Mouse (Mus musculus) heart, postnatal 0 days (tissue): ENCODE results near the gene Ampd1.

ENCODE experiments used
- CTCF ChIP-seq: IDR thresholded peaks from 2 replicates; pipeline ENCODE4 v1.5.1; 2016; ENCODE audit warnings: antibody characterized with exemption, control low read depth, low read depth
- EP300 ChIP-seq: IDR thresholded peaks from 2 replicates; pipeline ENCODE4 v1.6.1; 2016; ENCODE audit warnings: antibody characterized with exemption, low read depth

GRCm38 (mm10) chr3:103085986-103086385 lies 12.2 kb downstream of the Ampd1 start:
- TF ChIP-seq CTCF: no peak
- TF ChIP-seq EP300: no peak
